Mouse (Mus musculus) intestine, embryonic 14.5 days (tissue): Measurements from ENCODE around the gene Arhgap15. TPM values are rescaled to one million over a fixed set of nuclear protein-coding genes. Genes with fewer than 3 reads are reported as not detected.

Experiments
- ATAC-seq: fragments of 200-750 bp; cut with Nextera tagmentation; replicated peaks from 2 replicates; pipeline ENCODE4 v1.8.0; 2017; ENCODE audit warnings: low read depth, moderate number of reproducible peaks, moderate TSS enrichment, moderate library complexity; ENCODE audit not compliant: low FRiP score, low TSS enrichment
- DNase-seq: peaks from one replicate; pipeline ENCODE4 v3.0.0-alpha.2; 2018; ENCODE audit warnings: low spot score
- H3K27ac ChIP-seq: fragments of 300-500 bp; sonication (generic); 2 replicates; pipeline ENCODE4 v1.5.1; 2014; ENCODE audit warnings: low read depth, mild to moderate bottlenecking, control low read depth
- H3K27me3 ChIP-seq: fragments of 300-500 bp; sonication (generic); replicated peaks from 2 replicates; pipeline ENCODE4 v1.6.1; 2014; ENCODE audit warnings: low read length, control low read depth; ENCODE audit not compliant: control insufficient read depth, insufficient read depth
- H3K36me3 ChIP-seq: fragments of 300-500 bp; sonication (generic); 2 replicates; pipeline ENCODE4 v1.6.1; 2014; ENCODE audit warnings: low read length, control low read depth; ENCODE audit not compliant: control insufficient read depth, insufficient read depth
- H3K4me1 ChIP-seq: fragments of 300-500 bp; sonication (generic); replicated peaks from 2 replicates; pipeline ENCODE4 v1.6.1; 2014; ENCODE audit warnings: low read length, control low read depth, mixed read lengths; ENCODE audit not compliant: control insufficient read depth, insufficient read depth
- H3K4me2 ChIP-seq: fragments of 300-500 bp; sonication (generic); 2 replicates; pipeline ENCODE4 v1.6.1; 2014; ENCODE audit warnings: low read length
- H3K4me3 ChIP-seq: fragments of 300-500 bp; sonication (generic); 2 replicates; pipeline ENCODE4 v1.5.1; 2014; ENCODE audit warnings: low read depth, low read length, control low read depth, mixed read lengths
- H3K9ac ChIP-seq: fragments of 300-500 bp; sonication (generic); 2 replicates; pipeline ENCODE4 v1.6.1; 2014; ENCODE audit warnings: mild to moderate bottlenecking, low read length
- H3K9me3 ChIP-seq: fragments of 300-500 bp; sonication (generic); 2 replicates; pipeline ENCODE4 v1.6.1; 2016; ENCODE audit warnings: low read length, control low read depth; ENCODE audit not compliant: control insufficient read depth
- WGBS: fragments of 180-500 bp; shearing (Covaris S2); extraction: QIAGEN DNeasy Blood & Tissue Kit; methylation state at CpG from one replicate; pipeline ENCODE4 v1.1.7; 2014; 5-methylcytosine and 5-hydroxymethylcytosine counted together
- polyA plus RNA-seq: library from polyadenylated mRNA; unstranded; fragments of >200 nt; fragmentation: Nextera tagmentation; extraction: Ambion mirVana; gene quantifications from 2 replicates; pipeline ENCODE4 v1.2.1, GENCODE M21; 2014

Gene Arhgap15
- polyA plus RNA-seq, 1 experiment from 2014 or later = 1.5 TPM

- WGBS = 39% methylated on average over 5 of the region's 5 CpGs
- Histone ChIP-seq H3K27ac (peak overlapping the region; percentile 58), H3K9ac (no peak overlapping the region), H3K27me3 (no peaks in the 10 kb centered on the region), H3K9me3 (no peaks in the 10 kb centered on the region), H3K4me1 (peaks cover 11% of the 10 kb centered on the region; the same call in 1 of the 2 replicates), H3K4me3 (no peak overlapping the region), H3K36me3 (no peaks in the 10 kb centered on the region), H3K4me2 (no peak overlapping the region)
- ATAC-seq (no peak), DNase-seq (no peak)
Observed at GRCm38 (mm10) chr2:44147486-44147885, 398.9 kb downstream of the Arhgap15 start.

- Histone ChIP-seq H3K27me3 (no peaks in the 10 kb centered on the region), H3K9ac (no peak overlapping the region), H3K4me3 (no peak overlapping the region), H3K4me1 (peaks cover 11% of the 10 kb centered on the region; the same call in 1 of the 2 replicates), H3K27ac (peak overlapping the region; percentile 58), H3K36me3 (no peaks in the 10 kb centered on the region), H3K4me2 (no peak overlapping the region), H3K9me3 (no peaks in the 10 kb centered on the region)
- DNase-seq = no peak
- no peak for ATAC-seq
- 51% methylated on average over 7 of the region's 7 CpGs for WGBS
Observed at GRCm38 (mm10) chr2:44147971-44148370, 399.3 kb downstream of the Arhgap15 start.

GRCm38 (mm10) chr2:44148550-44149100, 400.0 kb downstream of the Arhgap15 start:
- DNase-seq = no peak
- WGBS = 53% methylated on average over 7 of the region's 7 CpGs

GRCm38 (mm10) chr2:44152301-44152700, 403.7 kb downstream of the Arhgap15 start:
- H3K4me3 ChIP-seq = no peak overlapping the region
- WGBS = 80% methylated on average over 1 of the region's 1 CpGs
- H3K9me3 ChIP-seq = no peaks in the 10 kb centered on the region
- H3K27me3 ChIP-seq = no peaks in the 10 kb centered on the region
- no peak overlapping the region for H3K9ac ChIP-seq
- no peak for DNase-seq
- H3K27ac ChIP-seq = no peak overlapping the region
- ATAC-seq = no peak
- no peak overlapping the region for H3K4me2 ChIP-seq
- no peaks in the 10 kb centered on the region for H3K36me3 ChIP-seq
- H3K4me1 ChIP-seq = peaks cover 8% of the 10 kb centered on the region; the same call in 1 of the 2 replicates

More at GRCm38 (mm10) chr2:44148550-44149100, 400.0 kb downstream of the Arhgap15 start:
- Histone ChIP-seq H3K4me3 (no peak overlapping the region), H3K27me3 (no peaks in the 10 kb centered on the region), H3K9ac (no peak overlapping the region), H3K36me3 (no peaks in the 10 kb centered on the region), H3K4me1 (peaks cover 11% of the 10 kb centered on the region; the same call in 1 of the 2 replicates), H3K4me2 (no peak overlapping the region), H3K27ac (peak overlapping the region; percentile 58), H3K9me3 (no peaks in the 10 kb centered on the region)
- ATAC-seq = no peak

DNA sequence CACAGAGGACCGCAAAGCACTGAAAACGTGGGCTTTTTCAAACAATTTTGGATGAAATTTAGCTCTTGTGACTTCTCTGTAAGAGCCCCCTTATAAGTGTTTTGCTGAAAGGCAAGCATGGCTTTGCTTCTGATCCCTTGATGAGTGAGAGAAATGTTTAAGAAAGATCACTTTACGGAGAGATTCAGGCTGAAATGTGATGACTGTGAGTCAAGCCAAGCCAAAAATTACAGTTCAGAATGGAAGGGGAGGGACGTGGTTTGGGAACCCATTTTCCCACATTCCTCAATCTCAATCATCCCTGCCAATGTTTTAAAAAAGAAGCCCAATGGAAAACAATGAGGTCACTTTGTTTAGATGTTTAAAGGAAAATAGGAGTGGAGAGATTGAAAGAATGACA, 411.7 kb downstream of the Arhgap15 start:
- Histone ChIP-seq H3K9ac (no peak overlapping the region), H3K27me3 (no peaks in the 10 kb centered on the region), H3K4me3 (no peak overlapping the region), H3K36me3 (no peaks in the 10 kb centered on the region), H3K4me1 (no peaks in the 10 kb centered on the region), H3K27ac (no peak overlapping the region), H3K9me3 (no peaks in the 10 kb centered on the region), H3K4me2 (no peak overlapping the region)
- 81% methylated on average over 4 of the region's 4 CpGs for WGBS
- DNase-seq = no peak
- no peak for ATAC-seq

GRCm38 (mm10) chr2:44165789-44166188, 417.2 kb downstream of the Arhgap15 start:
- ATAC-seq = no peak
- 26% methylated on average over 3 of the region's 3 CpGs for WGBS
- no peak overlapping the region for H3K4me3 ChIP-seq

DNA sequence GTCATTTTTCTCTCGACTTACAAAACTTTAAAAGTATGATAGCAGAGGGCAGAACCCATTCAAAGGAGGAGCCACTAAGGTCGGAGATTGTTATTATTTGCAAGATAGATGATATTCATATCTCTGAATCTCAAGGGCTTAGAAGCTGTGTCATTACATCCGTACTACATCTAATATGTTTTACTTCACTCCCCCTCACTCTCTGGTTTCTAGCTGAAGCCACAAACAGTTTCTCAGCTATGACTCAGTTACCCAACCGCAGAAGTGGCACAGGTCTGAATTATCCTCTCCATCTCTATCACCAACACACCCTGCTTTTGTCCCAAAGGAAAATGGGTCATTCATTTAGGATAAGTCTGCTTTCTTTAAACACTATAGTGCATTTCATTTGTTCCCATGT, 418.1 kb downstream of the Arhgap15 start:
- ATAC-seq (no peak), DNase-seq (no peak)
- Histone ChIP-seq H3K4me1 (no peaks in the 10 kb centered on the region), H3K4me2 (no peak overlapping the region), H3K27me3 (no peaks in the 10 kb centered on the region), H3K27ac (no peak overlapping the region), H3K4me3 (no peak overlapping the region), H3K36me3 (no peaks in the 10 kb centered on the region), H3K9me3 (no peaks in the 10 kb centered on the region), H3K9ac (no peak overlapping the region)
- 72% methylated on average over 4 of the region's 4 CpGs for WGBS

More at GRCm38 (mm10) chr2:44165789-44166188, 417.2 kb downstream of the Arhgap15 start:
- Histone ChIP-seq H3K9ac (no peak overlapping the region), H3K9me3 (no peaks in the 10 kb centered on the region), H3K4me1 (no peaks in the 10 kb centered on the region), H3K27me3 (no peaks in the 10 kb centered on the region), H3K36me3 (no peaks in the 10 kb centered on the region), H3K27ac (no peak overlapping the region), H3K4me2 (no peak overlapping the region)
- no peak for DNase-seq

DNA sequence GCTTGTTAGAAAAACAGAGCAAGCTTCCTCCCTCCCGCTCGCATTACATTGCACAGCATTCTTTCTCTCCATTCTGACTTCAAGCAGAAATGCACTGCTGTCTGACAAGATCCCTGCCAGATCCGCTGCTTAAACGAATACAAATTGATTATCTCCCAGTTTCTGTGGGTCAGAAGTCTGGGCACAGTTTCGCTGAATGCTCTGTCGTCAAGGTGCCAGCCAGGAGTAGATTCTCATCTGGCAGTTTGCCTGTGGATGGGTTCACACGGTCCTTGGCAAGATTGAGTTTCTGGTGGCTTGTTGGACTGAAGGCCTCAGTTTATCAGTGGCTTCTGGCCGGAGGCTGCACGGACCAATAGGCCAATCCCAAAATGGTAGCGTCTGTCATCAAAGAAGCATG, 435.9 kb downstream of the Arhgap15 start:
- Histone ChIP-seq H3K36me3 (no peaks in the 10 kb centered on the region), H3K4me3 (no peak overlapping the region), H3K4me1 (no peaks in the 10 kb centered on the region), H3K27ac (no peak overlapping the region), H3K9ac (no peak overlapping the region), H3K27me3 (no peaks in the 10 kb centered on the region), H3K9me3 (no peaks in the 10 kb centered on the region), H3K4me2 (no peak overlapping the region)
- ATAC-seq (no peak), DNase-seq (no peak)
- WGBS = 67% methylated on average over 10 of the region's 10 CpGs

GRCm38 (mm10) chr2:44190749-44191148, 442.1 kb downstream of the Arhgap15 start:
- Histone ChIP-seq H3K27ac (no peak overlapping the region), H3K4me1 (no peaks in the 10 kb centered on the region), H3K36me3 (no peaks in the 10 kb centered on the region), H3K9me3 (no peaks in the 10 kb centered on the region), H3K9ac (no peak overlapping the region), H3K4me3 (no peak overlapping the region), H3K27me3 (no peaks in the 10 kb centered on the region), H3K4me2 (no peak overlapping the region)
- ATAC-seq (no peak), DNase-seq (no peak)
- 88% methylated on average over 9 of the region's 9 CpGs for WGBS
